In genomic region chr4:57576095-57576494, GRCm38 (mm10) we compare ENCODE assay signal across 13 mouse cellular contexts. TPM values are rescaled to one million over a fixed set of nuclear protein-coding genes. Genes with fewer than 3 reads are reported as not detected.
"Had no signal": no experiment of that assay in that cellular context is flagged by ENCODE, and none has a peak within 500 bp of the region (broad histone marks: within the 10 kb centered on the region; RNA-seq: fewer than 3 reads in every experiment).

No protein-coding gene starts in this region.

- H3K27me3 ChIP-seq: limb, embryonic 13.5 days; midbrain, embryonic 12.5 days; neural tube, embryonic 13.5 days had no signal

- H3K9ac ChIP-seq: limb, embryonic 13.5 days; liver, embryonic 14.5 days; midbrain, embryonic 12.5 days; neural tube, embryonic 13.5 days had no signal

- H3K27ac ChIP-seq: limb, embryonic 13.5 days; liver, embryonic 14.5 days; midbrain, embryonic 12.5 days; neural tube, embryonic 13.5 days had no signal

- H3K4me2 ChIP-seq: limb, embryonic 13.5 days; midbrain, embryonic 12.5 days; neural tube, embryonic 13.5 days had no signal

- H3K36me3 ChIP-seq: midbrain, embryonic 12.5 days; neural tube, embryonic 13.5 days had no signal

- H3K4me3 ChIP-seq: limb, embryonic 13.5 days; midbrain, embryonic 12.5 days; neural tube, embryonic 13.5 days had no signal

- DNase-seq: kidney, postnatal 14 days; left cerebral cortex, postnatal 4 days; lung, adult 18-20 months; retina, postnatal 1 day; right cerebral cortex, postnatal 4 days; spleen, adult 18-20 months; thymus, adult 2 months; thymus, postnatal 25 days had no signal

- H3K4me1 ChIP-seq: midbrain, embryonic 12.5 days; neural tube, embryonic 13.5 days had no signal

RNA-seq across cellular contexts. Expression of gene Pakap, which starts 8.1 kb away (rescaled TPM):
- total RNA-seq: megakaryocyte-erythroid progenitor cell, adult 5-6 weeks had no signal
